Mouse (Mus musculus): Measurements from ENCODE around the gene Nme4. TPM values are rescaled to one million over a fixed set of nuclear protein-coding genes. Genes with fewer than 3 reads are reported as not detected.
A peak's percentile ranks its signal among the peaks of the same experiment; 100 is the strongest.
"Not testable (repeated sequence)": the region's sequence is repeated elsewhere in the genome, so short reads cannot be mapped to it uniquely, and the experiment has no call there.

The Nme4 gene
- total RNA-seq, 1 experiment from 2014 or later, result 2.6 TPM

DNA sequence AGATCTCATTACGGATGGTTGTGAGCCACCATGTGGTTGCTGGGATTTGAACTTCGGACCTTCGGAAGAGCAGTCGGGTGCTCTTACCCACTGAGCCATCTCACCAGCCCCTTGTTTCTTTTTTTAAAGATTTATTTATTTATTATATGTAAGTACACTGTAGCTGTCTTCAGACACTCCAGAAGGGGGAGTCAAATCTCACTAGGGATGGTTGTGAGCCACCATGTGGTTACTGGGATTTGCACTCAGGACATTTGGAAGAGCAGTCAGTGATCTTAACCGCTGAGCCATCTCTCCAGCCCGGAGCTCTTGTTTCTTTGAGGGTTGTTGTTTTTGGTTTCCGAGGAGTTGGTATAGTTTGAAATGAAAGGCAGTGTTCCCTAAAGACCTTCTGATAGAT is 19.1 kb upstream of the Nme4 start:
- DNase-seq, result not testable (repeated sequence)

GRCm38 (mm10) chr17:26114061-26114460 is 18.7 kb upstream of the Nme4 start:
- no peak for DNase-seq

DNA sequence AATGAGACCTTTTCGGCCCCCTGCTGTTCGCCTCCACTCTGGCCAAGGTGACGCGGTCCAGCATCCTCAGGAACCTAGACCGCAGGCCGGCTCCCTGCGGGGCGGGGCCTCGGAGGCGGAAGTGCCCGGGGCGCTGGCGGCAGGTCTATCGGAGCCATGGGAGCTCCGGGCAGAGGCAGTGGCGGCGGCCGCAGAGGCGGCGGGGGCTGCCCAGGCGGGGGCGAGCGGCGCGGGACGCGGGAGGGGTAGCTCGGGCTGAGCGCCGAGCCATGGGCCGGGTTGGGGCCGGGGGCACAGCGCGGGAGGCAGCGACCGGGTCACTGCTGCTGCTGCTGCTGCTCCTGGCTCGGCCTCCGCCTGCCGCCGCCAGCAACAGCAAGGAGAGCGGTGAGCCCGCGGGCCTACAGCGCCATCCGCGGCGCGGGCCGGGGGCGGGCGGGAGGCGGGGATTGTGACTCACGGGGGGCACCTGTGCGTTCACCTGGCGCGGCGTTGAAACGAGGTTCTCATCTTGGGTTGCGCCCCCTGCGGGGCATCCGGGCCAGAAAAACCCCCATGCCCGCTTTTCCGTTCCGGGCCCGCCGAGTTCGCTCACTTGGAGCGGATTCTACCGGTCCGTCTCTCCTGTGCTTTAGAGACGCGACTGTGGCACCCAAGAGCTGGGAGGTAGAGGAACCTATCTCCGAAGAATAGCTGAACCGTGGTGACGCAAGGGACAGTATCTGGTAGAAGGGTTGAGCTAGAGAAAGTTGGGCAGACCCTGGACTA is 18.0 kb upstream of the Nme4 start, which contains the start of gene Tmem8:
Gene Tmem8, plus strand, starts transcription at position 119 of the 768 bp plus-strand sequence.
- DNase-seq, result peak; percentile 86

DNA sequence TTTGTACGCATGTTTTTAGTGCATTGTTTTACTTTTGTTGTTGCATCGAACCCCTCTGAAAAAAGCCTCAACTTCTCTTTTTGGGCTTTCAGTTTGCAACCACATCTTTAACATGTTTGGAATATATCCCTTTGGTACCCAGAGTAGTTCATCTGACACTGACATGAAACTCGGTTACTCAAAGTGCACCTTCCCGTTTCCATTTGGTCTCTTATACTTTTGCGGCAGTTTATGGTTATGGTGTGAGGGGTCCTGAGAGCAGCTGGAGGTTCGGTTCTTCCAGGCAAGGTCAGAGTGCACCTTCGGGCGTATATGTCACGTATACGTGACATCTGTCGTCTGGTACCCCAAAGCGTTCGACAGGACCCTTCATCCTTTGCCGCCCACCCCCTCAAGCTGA is 17.3 kb upstream of the Nme4 start:
- DNase-seq, result no peak

- no peak for DNase-seq
These were observed 16.3 kb upstream of the Nme4 start for GRCm38 (mm10) chr17:26111722-26112121.

- no peak for DNase-seq
These were observed 15.6 kb upstream of the Nme4 start for GRCm38 (mm10) chr17:26111024-26111423.

DNA sequence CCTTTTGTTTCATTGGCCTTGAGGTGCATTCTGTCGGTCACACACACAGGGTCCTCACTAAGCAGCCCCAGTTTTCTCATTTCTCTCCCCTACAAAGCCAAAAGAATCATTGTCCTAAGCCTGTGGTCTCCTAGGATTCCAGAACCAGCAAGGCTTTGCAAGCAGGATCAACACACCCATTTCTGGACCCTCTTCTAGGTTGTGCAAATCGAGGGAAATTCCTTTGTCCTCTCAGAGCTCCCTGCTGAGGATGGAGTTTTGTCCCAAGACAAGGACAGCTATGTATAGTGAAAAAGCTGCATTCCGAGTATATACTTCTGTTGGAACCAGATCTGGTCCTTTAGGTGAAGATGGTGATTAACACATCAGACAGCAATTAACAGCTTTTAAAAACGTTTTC is 14.8 kb upstream of the Nme4 start:
- DNase-seq, result no peak

GRCm38 (mm10) chr17:26105619-26106018 is 10.2 kb upstream of the Nme4 start:
- no peak for DNase-seq

- peak; percentile 40 for DNase-seq
These were observed 6.1 kb upstream of the Nme4 start for GRCm38 (mm10) chr17:26101478-26101877.

- DNase-seq, result no peak
These were observed 4.8 kb upstream of the Nme4 start for GRCm38 (mm10) chr17:26100166-26100565.

DNA sequence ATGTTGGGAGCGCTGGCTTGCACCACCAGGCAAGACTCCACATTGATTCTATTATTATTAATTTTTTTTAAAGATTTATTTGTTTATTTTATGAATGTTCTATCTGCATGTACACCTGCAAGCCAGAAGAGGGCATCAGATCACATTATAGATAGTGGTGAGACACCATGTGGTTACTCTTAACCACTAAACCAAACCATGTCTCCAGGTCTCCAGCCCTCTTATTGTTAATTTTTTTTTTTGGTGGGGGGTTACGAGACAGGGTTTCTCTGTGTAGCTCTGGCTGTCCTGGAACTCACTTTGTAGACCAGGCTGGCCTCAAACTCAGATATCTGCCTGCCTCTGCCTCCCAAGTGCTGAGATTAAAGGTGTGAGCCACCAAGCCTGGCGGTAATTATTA is 3.9 kb upstream of the Nme4 start:
- DNase-seq, result not testable (repeated sequence)

GRCm38 (mm10) chr17:26098461-26098860 is 3.1 kb upstream of the Nme4 start:
- DNase-seq, result no peak

DNA sequence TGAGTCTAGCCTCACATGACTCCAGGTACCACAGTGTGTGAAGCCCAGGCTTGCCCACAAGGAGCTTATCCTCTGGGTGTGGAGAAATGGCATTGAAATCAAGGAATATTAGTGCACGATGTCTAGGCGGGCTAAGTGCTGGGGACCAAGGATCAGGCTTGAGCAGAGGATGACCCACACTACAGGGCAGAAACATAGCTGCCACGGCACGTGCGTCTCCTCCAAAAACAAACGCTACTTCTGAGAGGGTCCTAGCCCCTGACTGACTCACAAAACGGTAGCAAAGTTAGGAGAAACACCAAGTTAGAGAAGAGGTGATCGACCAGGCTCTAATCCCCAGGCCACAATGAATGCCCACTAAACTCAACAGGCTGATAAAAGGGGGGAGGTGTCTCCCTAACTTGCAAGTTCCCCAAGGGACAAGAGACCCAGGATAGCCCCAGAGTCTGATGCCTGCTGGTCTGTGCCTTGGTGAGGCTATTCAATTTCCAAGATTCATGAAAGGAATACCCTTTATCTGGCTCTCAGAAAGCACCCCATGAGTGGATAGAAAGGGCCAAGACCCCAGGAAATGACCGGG is 781 bp downstream of the Nme4 start:
- DNase-seq, result no peak

GRCm38 (mm10) chr17:26089905-26090632 is 5.3 kb downstream of the Nme4 start, which contains the start of gene Decr2:
TSS of gene Decr2 (minus strand) at chr17:26090337.
- DNase-seq, result peak; percentile 95

- no peak for DNase-seq
These were observed 8.3 kb downstream of the Nme4 start for GRCm38 (mm10) chr17:26087059-26087564.

DNA sequence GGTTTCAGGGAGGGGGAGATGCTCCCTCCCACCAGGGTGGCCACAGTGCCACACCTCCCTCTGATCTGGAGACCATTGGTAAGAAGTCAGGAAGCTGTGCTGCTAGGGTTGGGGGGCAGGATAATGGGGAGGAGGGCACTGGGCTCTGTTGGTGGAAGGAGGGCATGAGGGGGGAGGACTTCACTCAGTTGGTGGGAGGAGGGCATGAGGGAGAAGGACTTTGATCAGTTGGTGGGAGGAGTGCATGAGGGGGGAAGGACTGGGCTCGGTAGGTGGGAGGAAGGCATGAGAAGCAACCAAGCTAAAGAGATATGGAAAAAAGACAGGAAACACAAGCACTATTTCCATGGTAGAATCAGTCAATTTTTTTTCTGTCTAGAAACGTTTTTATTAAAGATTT is 14.5 kb downstream of the Nme4 start:
- DNase-seq, result no peak

DNA sequence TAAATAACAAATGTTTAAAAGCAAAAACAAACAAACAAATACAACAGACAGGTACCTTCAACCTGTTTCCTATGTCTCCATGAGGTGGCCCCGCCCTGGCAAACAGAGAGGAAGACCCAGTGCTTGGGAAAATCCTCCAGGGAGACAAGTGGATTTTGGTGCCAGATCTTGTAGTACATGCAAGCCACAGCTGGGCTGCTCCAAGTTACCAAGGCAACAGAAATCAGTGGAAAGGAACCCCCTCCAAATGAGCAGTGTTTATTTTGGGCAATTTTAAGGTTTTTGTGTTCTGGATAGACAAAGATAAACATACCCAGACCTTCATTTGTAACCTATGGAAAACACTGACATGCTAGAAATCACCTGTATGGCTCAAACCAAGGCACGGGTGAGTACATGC is 16.6 kb downstream of the Nme4 start:
- DNase-seq, result no peak

- DNase-seq, result no peak
These were observed 20.2 kb downstream of the Nme4 start for GRCm38 (mm10) chr17:26075246-26075645.

DNA sequence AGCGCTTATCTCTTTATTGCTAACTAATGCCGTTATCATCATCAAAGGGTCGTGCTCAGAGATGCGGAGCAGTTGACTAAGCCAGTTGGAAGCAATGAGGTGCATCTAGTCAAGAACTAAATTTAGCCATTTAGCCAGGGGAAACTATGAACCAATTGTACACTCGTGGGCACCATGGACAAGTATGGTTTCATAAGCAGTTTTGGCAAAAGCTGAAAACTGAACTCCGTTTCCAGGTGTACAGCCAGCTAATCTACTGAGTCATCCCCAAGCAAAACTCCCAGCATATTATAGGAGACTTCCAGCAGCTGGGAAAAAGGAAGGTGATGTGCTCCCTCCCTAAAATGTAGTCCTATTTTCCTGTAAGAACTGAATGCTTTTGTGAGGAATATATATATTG is 25.3 kb downstream of the Nme4 start:
- no peak for DNase-seq

DNA sequence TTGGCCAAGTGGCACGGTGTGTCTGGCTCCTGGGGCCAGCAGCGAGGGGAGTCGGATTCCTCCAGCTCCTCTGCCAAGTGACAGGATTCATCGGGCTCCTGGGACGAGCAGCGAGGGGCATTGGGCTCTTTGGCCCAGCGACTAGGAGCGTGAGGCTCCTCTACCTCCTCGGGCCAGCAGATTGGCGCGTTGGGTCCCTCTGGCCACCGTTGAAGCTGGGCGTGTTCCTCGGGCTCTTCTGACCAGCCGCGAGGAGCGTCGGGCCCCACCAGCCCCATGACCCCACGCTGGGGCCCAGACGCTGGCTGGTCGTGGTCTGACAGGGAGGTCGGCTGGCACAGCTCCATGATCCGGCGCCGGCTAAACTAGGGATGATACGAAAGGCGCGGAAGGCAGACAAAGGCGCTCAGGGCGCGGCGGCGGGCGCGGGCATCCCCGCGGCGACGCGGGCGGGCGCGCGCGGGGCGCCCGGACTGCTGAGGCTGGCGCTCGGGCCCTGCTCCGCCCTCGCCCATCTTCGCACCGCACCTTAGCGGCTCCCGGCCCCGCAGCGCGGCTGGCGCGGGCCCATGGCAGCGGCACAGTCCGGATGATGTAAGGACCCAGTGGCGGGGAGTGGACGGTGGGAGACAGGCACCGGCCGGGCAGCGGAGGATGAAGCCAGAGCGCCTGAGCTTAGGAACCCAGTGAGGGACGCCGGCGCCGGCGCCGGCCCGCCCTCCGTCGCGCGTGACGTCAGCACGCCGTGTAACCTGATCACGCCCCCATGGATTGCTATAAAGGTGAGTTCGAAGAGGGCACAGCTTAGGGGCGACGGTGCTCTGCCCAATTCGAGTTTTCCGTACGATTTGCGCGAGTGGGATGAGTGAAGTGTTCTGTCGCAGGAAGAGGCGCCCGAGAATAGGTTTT is 26.3 kb downstream of the Nme4 start, which contains the start of gene Rab11fip3:
Gene Rab11fip3, minus strand, starts transcription at position 725 of the 909 bp plus-strand sequence.
- DNase-seq, result peak; percentile 88

GRCm38 (mm10) chr17:26068024-26068830 is 27.2 kb downstream of the Nme4 start:
- DNase-seq, result peak; percentile 30

All from adrenal gland, postnatal 14 days (tissue).